Mouse (Mus musculus): Measurements from ENCODE around the gene Commd7. TPM values are rescaled to one million over a fixed set of nuclear protein-coding genes. Genes with fewer than 3 reads are reported as not detected.

The Commd7 gene
- polyA plus RNA-seq, 1 experiment from 2014 or later: 43.5 TPM

Other genes starting within 250 kb of the Commd7 start
- not detected in 3 replicates for gene 4930404H24Rik, start 140.0 kb downstream of the Commd7 start, polyA plus RNA-seq (2018)
- 5.3 to 6.8 TPM (median 5.8 TPM) in 3 replicates for gene Nol4l, start 102.8 kb downstream of the Commd7 start, polyA plus RNA-seq (2018)
- gene Dnmt3b, start 16.7 kb upstream of the Commd7 start, polyA plus RNA-seq (2018): 0.36 to 0.75 TPM (median 0.59 TPM) in 3 replicates
- 0.06 to 0.09 TPM in 2 of 3 replicates, not detected in the other for gene Dnmt3c, start 63.9 kb upstream of the Commd7 start, polyA plus RNA-seq (2018)
- 75.5 to 129 TPM (median 95.7 TPM) in 3 replicates for gene Mapre1, start 108.5 kb upstream of the Commd7 start, polyA plus RNA-seq (2018)
- 0.14 TPM in 1 of 3 replicates, not detected in the others for gene Efcab8, start 147.2 kb upstream of the Commd7 start, polyA plus RNA-seq (2018)
- not detected in 3 replicates for gene Sun5, start 238.3 kb upstream of the Commd7 start, polyA plus RNA-seq (2018)
- gene Bpifb2, start 242.3 kb upstream of the Commd7 start, polyA plus RNA-seq (2018): not detected in 3 replicates